Mouse (Mus musculus) telencephalon, adult 2 months (tissue): ENCODE measurements at regions not wholly inside any gene's neighbourhood (a gene's known extent, or its start where the extent isn't known, plus 50 kb on each side); places are given as distances from the start of the nearest gene placed in this dataset.

ENCODE experiments used
- DNase-seq: peaks from one replicate; pipeline ENCODE4 v3.0.0-alpha.2; 2011; ENCODE audit warnings: low read depth, low spot score

DNA sequence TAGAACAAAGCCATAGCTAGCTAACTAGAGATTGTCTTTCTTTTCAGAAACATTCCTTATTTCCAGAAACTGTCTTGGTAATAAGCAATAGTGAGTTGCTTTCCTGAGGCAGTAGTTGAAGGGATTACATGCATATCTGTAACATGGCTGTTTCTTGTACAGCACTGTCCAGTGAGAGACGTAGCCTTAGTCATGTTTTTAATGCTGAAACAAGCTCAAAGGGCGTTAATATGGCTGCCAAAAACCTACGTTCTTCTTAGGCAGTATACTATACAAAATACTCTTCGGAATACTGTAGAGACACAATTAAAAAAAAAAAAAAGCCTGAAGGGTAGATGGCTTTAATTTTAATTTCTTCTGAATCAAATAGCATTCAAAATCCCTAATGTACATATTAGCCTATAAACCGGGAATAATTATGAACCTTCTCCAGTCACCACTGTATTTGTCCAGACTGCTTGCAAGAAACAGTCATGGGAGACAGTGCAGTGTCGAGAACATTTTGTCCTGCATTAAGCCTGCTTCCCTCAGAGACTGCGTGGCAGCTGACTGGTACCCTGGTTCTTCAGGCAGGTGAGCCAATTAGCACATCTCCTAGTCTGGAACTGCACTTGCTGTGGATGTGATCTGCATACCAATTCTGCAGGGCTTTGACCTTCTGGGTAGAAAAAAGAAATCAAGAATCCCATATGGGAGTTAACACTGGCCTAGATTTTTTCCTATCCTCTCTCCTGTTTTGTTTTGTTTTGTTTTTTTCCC is 854.7 kb upstream of the Stxbp6 start:
- no peak for DNase-seq
